Mouse (Mus musculus) granulocyte monocyte progenitor cell, adult 5-6 weeks (primary cell): ENCODE measurements at regions not wholly inside any gene's neighbourhood (a gene's known extent, or its start where the extent isn't known, plus 50 kb on each side); places are given as distances from the start of the nearest gene placed in this dataset.

Experiments
- ATAC-seq: replicated peaks from 2 replicates; pipeline ENCODE4 v1.8.0; 2016; ENCODE audit warnings: mild to moderate bottlenecking, moderate TSS enrichment, inconsistent platforms; ENCODE audit not compliant: poor library complexity, severe bottlenecking

GRCm38 (mm10) chr2:75603175-75603871 is 55.7 kb upstream of the Hnrnpa3 start:
- ATAC-seq, result no peak

GRCm38 (mm10) chr2:75605634-75606033 is 53.4 kb upstream of the Hnrnpa3 start:
- 0 out of 2 replicates have a peak, but pooled peaks have one; percentile 18 for ATAC-seq

GRCm38 (mm10) chr2:75607010-75607915 is 51.8 kb upstream of the Hnrnpa3 start:
- peak; percentile 75 for ATAC-seq

- no peak for ATAC-seq
Observed at GRCm38 (mm10) chr2:75607958-75608357, 51.1 kb upstream of the Hnrnpa3 start.

GRCm38 (mm10) chr2:75608482-75608881 is 50.6 kb upstream of the Hnrnpa3 start:
- no peak for ATAC-seq

GRCm38 (mm10) chr2:75609150-75609946 is 49.7 kb upstream of the Hnrnpa3 start:
- peak; percentile 10 for ATAC-seq
